Mouse (Mus musculus) liver, embryonic 12.5 days (tissue): ENCODE measurements at regions not wholly inside any gene's neighbourhood (a gene's known extent, or its start where the extent isn't known, plus 50 kb on each side); places are given as distances from the start of the nearest gene placed in this dataset.
"Not testable (repeated sequence)": the region's sequence is repeated elsewhere in the genome, so short reads cannot be mapped to it uniquely, and the experiment has no call there.

Experiments
- ATAC-seq: fragments of 200-750 bp; cut with Nextera tagmentation; 2 replicates; pipeline ENCODE4 v1.8.0; 2017; ENCODE audit warnings: moderate number of reproducible peaks, mild to moderate bottlenecking, moderate library complexity
- H3K27ac ChIP-seq: fragments of 300-500 bp; sonication (generic); 2 replicates; pipeline ENCODE4 v1.5.1; 2016; ENCODE audit warnings: mild to moderate bottlenecking
- H3K27me3 ChIP-seq: fragments of 300-500 bp; sonication (generic); replicated peaks from 2 replicates; pipeline ENCODE4 v1.6.1; 2016; ENCODE audit warnings: mild to moderate bottlenecking, moderate library complexity
- H3K36me3 ChIP-seq: fragments of 300-500 bp; sonication (generic); 2 replicates; pipeline ENCODE4 v1.6.1; 2016; ENCODE audit warnings: mild to moderate bottlenecking, moderate library complexity
- H3K4me1 ChIP-seq: fragments of 300-500 bp; sonication (generic); 2 replicates; pipeline ENCODE4 v1.6.1; 2016
- H3K4me2 ChIP-seq: fragments of 300-500 bp; sonication (generic); 2 replicates; pipeline ENCODE4 v1.6.1; 2016; ENCODE audit warnings: mild to moderate bottlenecking, moderate library complexity
- H3K4me3 ChIP-seq: fragments of 300-500 bp; sonication (generic); 2 replicates; pipeline ENCODE4 v1.5.1; 2016; ENCODE audit warnings: mild to moderate bottlenecking, moderate library complexity
- H3K9ac ChIP-seq: fragments of 300-500 bp; sonication (generic); 2 replicates; pipeline ENCODE4 v1.6.1; 2016; ENCODE audit warnings: mild to moderate bottlenecking, moderate library complexity
- H3K9me3 ChIP-seq: fragments of 300-500 bp; sonication (generic); replicated peaks from 2 replicates; pipeline ENCODE4 v1.6.1; 2016; ENCODE audit warnings: mild to moderate bottlenecking, moderate library complexity
- WGBS: fragments of 180-500 bp; shearing (Covaris S2); methylation state at CpG from one replicate; pipeline ENCODE4 v1.1.7; 2016; ENCODE audit not compliant: insufficient replicate concordance; 5-methylcytosine and 5-hydroxymethylcytosine counted together

DNA sequence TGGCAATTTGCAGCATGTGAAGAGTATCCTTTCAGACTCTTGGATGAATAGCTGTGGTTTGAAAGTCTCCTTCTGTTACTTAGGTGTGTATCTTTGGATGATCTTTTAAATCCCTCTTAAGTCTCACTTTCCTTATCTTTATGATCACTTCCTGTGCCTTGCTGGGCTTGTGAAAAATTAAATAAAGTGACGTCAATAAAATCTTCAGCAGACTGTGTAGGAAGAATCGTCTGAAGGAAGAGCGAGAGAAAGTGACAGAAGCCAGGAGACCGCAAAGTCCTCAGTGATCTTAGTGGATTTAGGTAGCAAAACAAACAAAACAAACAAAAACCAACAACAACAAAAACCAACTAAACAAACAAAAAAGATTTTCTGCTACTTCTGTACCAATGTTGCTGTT lies 459.6 kb upstream of the Dab2 start:
- Histone ChIP-seq H3K4me1 (no peaks in the 10 kb centered on the region), H3K4me2 (no peak overlapping the region), H3K9me3 (no peaks in the 10 kb centered on the region), H3K4me3 (no peak overlapping the region), H3K27me3 (no peaks in the 10 kb centered on the region), H3K36me3 (no peaks in the 10 kb centered on the region), H3K9ac (no peak overlapping the region), H3K27ac (no peak overlapping the region)
- ATAC-seq: no peak
- WGBS: 73% methylated on average over 4 of the region's 4 CpGs

DNA sequence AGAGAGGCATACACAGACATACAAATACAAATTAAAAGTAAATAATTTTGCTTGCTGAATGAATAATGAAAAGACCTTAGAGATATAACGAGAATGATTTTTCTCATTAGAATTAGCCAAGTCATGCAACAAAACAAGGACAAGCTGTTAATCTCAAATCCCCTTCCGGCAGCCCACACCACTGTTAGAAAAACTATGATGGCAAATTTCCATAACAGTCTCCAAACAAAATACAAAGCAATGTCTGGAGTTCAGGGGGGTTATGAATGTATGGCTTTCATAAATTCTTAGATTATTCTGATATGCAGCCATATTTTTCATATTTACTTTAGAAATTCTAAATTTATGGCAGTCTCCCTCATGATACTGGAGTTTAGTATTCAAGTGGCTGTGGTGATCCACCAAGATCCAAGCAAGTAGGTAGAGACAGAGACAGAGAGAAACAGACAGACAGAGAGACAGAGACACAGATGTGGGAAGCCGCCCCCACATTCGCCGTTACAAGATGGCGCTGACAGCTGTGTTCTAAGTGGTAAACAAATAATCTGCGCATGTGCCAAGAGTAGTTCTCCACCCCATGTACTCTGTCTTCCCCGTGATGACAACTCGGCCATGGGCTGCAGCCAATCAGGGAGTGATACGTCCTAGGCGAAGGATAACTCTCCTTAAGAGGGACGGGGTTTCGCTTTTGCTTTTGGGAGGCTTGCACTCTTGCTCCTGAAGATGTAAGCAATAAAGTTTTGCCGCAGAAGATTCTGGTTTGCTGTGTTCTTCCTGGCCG lies 458.0 kb upstream of the Dab2 start:
- not testable (repeated sequence) for H3K4me3 ChIP-seq, H3K27ac ChIP-seq, H3K4me2 ChIP-seq, H3K9me3 ChIP-seq, ATAC-seq, H3K4me1 ChIP-seq, H3K36me3 ChIP-seq, H3K27me3 ChIP-seq, H3K9ac ChIP-seq
- 81% methylated on average over 15 of the region's 15 CpGs for WGBS

DNA sequence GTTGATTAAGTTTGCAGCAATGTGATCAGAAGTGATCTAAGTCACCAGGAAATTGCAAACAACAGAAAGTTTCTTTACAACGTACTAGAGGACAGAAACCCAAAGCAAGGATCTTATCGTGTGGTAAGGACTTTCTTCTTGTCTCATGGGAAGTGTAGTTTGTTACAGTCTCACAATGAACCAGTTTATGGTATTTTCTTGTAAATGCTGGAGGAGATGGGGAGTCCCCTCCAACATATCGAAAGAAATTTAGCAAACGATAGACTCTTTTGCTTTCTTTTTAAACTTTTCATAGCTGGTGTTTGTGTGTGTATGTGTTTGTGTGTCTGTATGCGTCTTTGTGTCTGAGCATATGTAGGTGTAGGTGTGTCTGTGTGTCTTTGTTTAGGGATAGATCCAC lies 453.0 kb upstream of the Dab2 start:
- Histone ChIP-seq H3K4me3 (no peak overlapping the region), H3K9ac (no peak overlapping the region), H3K4me2 (no peak overlapping the region), H3K9me3 (no peaks in the 10 kb centered on the region), H3K27me3 (no peaks in the 10 kb centered on the region), H3K27ac (no peak overlapping the region), H3K36me3 (no peaks in the 10 kb centered on the region), H3K4me1 (no peaks in the 10 kb centered on the region)
- ATAC-seq: no peak
- WGBS: 72% methylated on average over 5 of the region's 5 CpGs

DNA sequence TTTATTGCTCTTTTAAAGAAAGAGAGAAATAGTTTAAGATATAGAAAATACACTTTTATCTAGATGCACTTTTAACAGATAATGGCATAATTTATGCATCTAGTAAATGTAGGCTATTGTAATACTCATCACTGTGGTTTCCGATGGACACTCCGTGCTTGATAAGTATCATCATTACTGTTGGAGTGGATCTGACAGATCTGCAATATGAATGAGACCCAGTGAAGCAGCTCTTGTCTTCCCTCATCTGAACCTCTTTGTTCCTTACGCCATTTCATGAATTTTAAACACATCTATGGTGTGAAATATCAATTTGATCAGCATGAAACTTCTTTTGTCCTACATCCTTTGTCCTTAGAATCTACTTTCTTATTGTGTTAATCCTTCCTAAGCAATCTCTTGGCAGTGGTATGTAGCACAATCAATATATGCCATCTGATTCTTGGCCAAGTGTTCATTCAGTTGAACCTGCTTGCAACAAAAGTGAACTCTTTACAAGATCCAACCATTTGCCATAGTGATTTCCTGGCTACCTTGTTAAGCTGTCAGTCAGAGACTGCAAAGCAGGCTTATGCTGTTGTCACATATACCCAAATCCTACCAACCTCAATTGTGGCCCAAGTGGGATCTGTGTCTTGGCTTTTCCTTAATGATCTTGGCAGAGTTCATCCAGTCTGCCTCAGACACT lies 452.0 kb upstream of the Dab2 start:
- H3K9me3 ChIP-seq: no peaks in the 10 kb centered on the region
- no peaks in the 10 kb centered on the region for H3K4me1 ChIP-seq
- H3K27me3 ChIP-seq: no peaks in the 10 kb centered on the region
- H3K36me3 ChIP-seq: no peaks in the 10 kb centered on the region
- no peak for ATAC-seq
- 73% methylated on average over 3 of the region's 3 CpGs for WGBS
- no peak overlapping the region for H3K4me2 ChIP-seq
- H3K27ac ChIP-seq: no peak overlapping the region
- H3K4me3 ChIP-seq: no peak overlapping the region
- H3K9ac ChIP-seq: no peak overlapping the region

- 45% methylated on average over 3 of the region's 3 CpGs for WGBS
- Histone ChIP-seq H3K4me1 (no peaks in the 10 kb centered on the region), H3K36me3 (no peaks in the 10 kb centered on the region), H3K4me3 (no peak overlapping the region), H3K27ac (no peak overlapping the region), H3K9ac (no peak overlapping the region), H3K9me3 (no peaks in the 10 kb centered on the region), H3K4me2 (no peak overlapping the region), H3K27me3 (no peaks in the 10 kb centered on the region)
- no peak for ATAC-seq
Measured at GRCm38 (mm10) chr15:5852523-5852922, 447.1 kb upstream of the Dab2 start.

DNA sequence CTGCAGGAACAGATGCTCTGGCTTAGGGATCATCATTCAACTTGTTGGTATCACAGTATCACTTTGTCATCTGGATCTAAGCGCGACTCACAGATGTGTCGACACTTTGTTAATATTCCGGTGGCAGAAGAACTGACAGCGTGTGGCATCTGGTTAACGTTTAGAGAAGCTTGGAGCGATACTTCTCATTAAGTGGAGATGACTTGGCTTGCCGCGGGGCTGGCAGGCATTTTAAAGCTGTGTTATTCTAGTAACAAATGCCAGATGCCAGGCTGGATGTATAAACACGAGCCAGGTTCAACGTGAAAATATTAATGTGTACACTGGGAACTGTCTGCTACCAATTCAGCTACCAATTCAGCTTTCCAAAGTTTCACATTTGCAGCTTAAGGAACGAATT lies 430.3 kb upstream of the Dab2 start:
- WGBS: 59% methylated on average over 12 of the region's 12 CpGs
- H3K4me2 ChIP-seq: no peak overlapping the region
- H3K27me3 ChIP-seq: no peaks in the 10 kb centered on the region
- H3K4me3 ChIP-seq: no peak overlapping the region
- no peak for ATAC-seq
- H3K4me1 ChIP-seq: no peaks in the 10 kb centered on the region
- H3K27ac ChIP-seq: no peak overlapping the region
- no peaks in the 10 kb centered on the region for H3K36me3 ChIP-seq
- no peak overlapping the region for H3K9ac ChIP-seq
- no peaks in the 10 kb centered on the region for H3K9me3 ChIP-seq

DNA sequence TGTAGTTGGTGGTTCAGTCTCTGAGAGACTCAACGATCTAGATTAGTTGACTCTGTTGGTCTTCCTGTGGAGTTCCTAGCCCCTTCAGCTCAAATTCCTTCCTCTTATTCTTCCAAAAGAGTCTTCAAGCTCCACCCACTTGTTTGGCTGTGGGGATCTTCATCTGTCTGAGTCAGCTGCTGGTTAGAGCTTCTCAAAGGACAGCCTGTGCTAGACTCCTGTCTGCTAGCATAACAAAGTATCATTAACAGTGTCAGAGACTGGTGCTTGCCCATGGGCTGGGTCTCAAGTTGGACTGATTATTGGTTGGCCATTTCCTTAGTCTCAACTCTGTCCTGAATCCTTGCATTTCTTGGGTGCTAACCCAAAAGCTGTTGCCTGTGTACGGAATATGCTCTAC lies 429.7 kb upstream of the Dab2 start:
- ATAC-seq: no peak
- Histone ChIP-seq H3K4me3 (no peak overlapping the region), H3K9ac (no peak overlapping the region), H3K36me3 (no peaks in the 10 kb centered on the region), H3K4me2 (no peak overlapping the region), H3K4me1 (no peaks in the 10 kb centered on the region), H3K9me3 (no peaks in the 10 kb centered on the region), H3K27me3 (no peaks in the 10 kb centered on the region), H3K27ac (no peak overlapping the region)
- WGBS: 41% methylated on average over 2 of the region's 2 CpGs

DNA sequence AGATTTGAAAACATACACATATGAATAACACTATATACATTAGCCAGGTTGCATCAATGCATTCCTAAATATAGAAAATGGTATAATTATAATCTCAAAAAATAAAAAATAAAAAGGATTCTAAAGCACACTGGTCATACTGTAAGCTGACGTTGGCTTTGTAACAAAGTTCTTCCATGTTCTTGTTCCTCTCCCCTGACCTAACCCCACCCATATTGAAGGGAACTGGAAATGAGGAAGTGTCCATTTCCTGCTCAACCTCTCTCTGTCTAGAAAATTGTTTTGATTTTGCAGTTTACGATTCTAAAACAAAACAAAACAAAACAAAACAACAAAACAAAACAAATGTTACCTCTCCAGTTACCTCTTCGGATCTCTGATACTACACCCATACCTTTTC lies 427.5 kb upstream of the Dab2 start:
- Histone ChIP-seq H3K9ac (no peak overlapping the region), H3K4me2 (no peak overlapping the region), H3K4me3 (no peak overlapping the region), H3K27me3 (no peaks in the 10 kb centered on the region), H3K27ac (no peak overlapping the region), H3K9me3 (no peaks in the 10 kb centered on the region), H3K4me1 (no peaks in the 10 kb centered on the region), H3K36me3 (no peaks in the 10 kb centered on the region)
- 43% methylated on average over 3 of the region's 3 CpGs for WGBS
- ATAC-seq: no peak

DNA sequence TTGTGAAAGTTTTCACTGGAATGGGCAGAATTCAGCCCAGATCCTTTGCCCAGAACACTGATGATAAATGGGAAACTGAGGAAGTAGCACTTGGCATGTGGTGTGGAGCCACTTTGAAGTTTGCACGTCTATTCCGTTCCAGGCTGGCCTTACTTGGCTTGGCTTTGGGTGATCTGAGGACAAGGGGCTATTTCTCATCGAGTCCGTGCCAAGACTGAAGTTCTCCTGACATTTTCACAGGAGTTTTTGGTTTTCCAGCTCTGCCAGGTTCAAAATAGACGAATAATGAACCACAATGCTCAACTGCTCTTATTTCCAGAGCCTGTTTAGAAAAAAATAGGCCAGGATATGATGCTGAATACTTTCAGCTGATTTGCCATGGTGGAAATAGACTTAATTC lies 421.8 kb upstream of the Dab2 start:
- H3K4me1 ChIP-seq: no peaks in the 10 kb centered on the region
- 68% methylated on average over 5 of the region's 5 CpGs for WGBS
- H3K4me3 ChIP-seq: no peak overlapping the region
- no peak for ATAC-seq
- H3K27me3 ChIP-seq: no peaks in the 10 kb centered on the region
- H3K9me3 ChIP-seq: no peaks in the 10 kb centered on the region
- no peak overlapping the region for H3K4me2 ChIP-seq
- no peaks in the 10 kb centered on the region for H3K36me3 ChIP-seq
- no peak overlapping the region for H3K9ac ChIP-seq
- no peak overlapping the region for H3K27ac ChIP-seq

DNA sequence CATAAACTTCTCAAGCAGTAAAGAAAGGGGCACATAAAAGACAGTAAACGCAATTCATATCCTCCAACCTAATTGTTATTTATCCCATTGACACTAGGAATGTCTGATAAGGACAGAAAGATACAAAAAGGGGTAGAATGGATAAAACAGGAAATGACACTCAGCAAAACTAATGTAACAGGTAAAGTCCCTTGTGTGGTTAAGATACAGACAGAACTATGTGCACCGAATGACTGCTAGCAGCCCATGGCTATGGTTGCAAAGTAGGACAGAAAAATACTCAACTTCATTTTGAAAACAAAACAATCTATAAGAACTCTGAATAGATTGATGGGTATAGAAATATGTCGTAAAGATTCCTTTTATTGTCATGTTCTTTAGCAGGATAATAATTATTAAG lies 408.4 kb upstream of the Dab2 start:
- no peak overlapping the region for H3K27ac ChIP-seq
- H3K9me3 ChIP-seq: no peaks in the 10 kb centered on the region
- ATAC-seq: no peak
- no peaks in the 10 kb centered on the region for H3K4me1 ChIP-seq
- no peak overlapping the region for H3K9ac ChIP-seq
- no peak overlapping the region for H3K4me2 ChIP-seq
- no peaks in the 10 kb centered on the region for H3K27me3 ChIP-seq
- H3K36me3 ChIP-seq: no peaks in the 10 kb centered on the region
- 66% methylated on average over 3 of the region's 3 CpGs for WGBS
- H3K4me3 ChIP-seq: no peak overlapping the region

DNA sequence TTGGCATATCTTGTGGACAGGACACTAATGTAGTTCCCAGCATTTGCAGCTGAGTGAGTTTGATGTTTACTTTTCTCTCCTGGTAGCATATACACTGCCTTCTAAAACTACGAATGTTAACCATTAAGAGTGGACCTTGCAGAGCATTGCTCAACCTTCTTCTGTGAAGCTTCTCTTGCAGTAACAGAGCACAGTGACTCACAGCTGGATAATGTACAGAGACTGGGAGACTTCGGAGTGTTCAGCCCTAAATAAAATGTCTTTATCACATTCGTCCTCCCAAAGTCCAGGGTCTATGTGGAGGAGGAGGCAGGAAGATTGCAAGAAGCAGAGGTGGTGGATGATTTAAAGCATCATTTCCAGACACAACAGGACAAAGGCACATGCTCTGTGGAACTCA lies 407.6 kb upstream of the Dab2 start:
- Histone ChIP-seq H3K36me3 (no peaks in the 10 kb centered on the region), H3K4me1 (no peaks in the 10 kb centered on the region), H3K9ac (no peak overlapping the region), H3K27ac (no peak overlapping the region), H3K9me3 (no peaks in the 10 kb centered on the region), H3K27me3 (no peaks in the 10 kb centered on the region), H3K4me2 (no peak overlapping the region), H3K4me3 (no peak overlapping the region)
- no peak for ATAC-seq
- 52% methylated on average over 3 of the region's 3 CpGs for WGBS

DNA sequence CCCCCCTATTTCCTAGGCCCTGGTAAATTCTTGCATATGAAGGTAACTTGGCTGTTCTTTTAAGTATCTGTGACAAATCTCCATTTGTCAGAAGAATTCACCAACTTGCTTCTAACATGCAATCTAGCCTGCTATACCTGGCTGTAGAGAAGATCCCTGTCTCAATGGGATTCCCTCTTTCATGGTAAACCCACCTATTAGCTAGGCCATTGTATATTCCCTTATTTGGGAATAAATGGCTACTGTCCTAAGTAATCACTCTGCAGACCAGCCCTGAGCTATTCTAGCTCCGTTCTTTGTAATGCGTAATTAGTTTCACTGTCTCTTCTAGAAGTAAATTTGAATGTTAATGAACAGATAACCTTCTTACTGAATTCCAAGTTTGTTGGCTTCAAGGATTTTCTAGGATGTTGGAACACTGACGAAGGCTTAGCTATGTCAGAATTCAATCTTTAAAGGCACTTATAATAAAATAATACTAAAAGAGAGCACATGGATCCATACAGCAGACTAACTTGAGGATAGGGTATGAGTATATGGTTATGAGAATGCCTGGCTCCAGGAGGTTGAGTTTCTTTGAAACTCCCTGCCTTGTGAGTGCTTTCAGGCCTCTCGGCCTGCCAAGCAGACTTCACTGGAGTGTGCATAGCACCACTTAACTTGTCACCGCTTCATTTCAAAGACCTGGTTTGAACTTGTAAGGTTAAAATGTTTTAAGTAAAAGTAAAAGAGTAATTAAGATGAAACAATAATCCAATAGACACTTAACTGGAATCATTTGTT lies 403.7 kb upstream of the Dab2 start:
- 64% methylated on average over 5 of the region's 5 CpGs for WGBS
- H3K9ac ChIP-seq, ATAC-seq: not testable (repeated sequence)

More for the DNA sequence above, 403.7 kb upstream of the Dab2 start:
- not testable (repeated sequence) for H3K4me3 ChIP-seq, H3K4me2 ChIP-seq, H3K9me3 ChIP-seq, H3K36me3 ChIP-seq, H3K27ac ChIP-seq, H3K27me3 ChIP-seq, H3K4me1 ChIP-seq
